Mouse (Mus musculus): ENCODE measurements around the gene Btbd3.

The Btbd3 gene

GRCm38 (mm10) chr2:138482541-138482940 is 226.2 kb downstream of the Btbd3 start:
- in situ Hi-C loops (cut with MboI; ENCODE audit: low pct_unique_long_range_greater_than_20kb in 1 of 2, low sequenced_read_pairs in 2 of 2, unreplicated experiment in 1 of 2), result no loop called here

GRCm38 (mm10) chr2:138484871-138485270 is 228.5 kb downstream of the Btbd3 start:
- in situ Hi-C loops (cut with MboI; ENCODE audit: low pct_unique_long_range_greater_than_20kb in 1 of 2, low sequenced_read_pairs in 2 of 2, unreplicated experiment in 1 of 2), result no loop called here

GRCm38 (mm10) chr2:138490688-138491405 is 234.5 kb downstream of the Btbd3 start:
- in situ Hi-C loops (cut with MboI; ENCODE audit: low pct_unique_long_range_greater_than_20kb in 1 of 2, low sequenced_read_pairs in 2 of 2, unreplicated experiment in 1 of 2), result no loop called here

- in situ Hi-C loops (cut with MboI; ENCODE audit: low pct_unique_long_range_greater_than_20kb in 1 of 2, low sequenced_read_pairs in 2 of 2, unreplicated experiment in 1 of 2), result no loop called here
Observed at GRCm38 (mm10) chr2:138492176-138492575, 235.8 kb downstream of the Btbd3 start.

- in situ Hi-C loops (cut with MboI; ENCODE audit: low pct_unique_long_range_greater_than_20kb in 1 of 2, low sequenced_read_pairs in 2 of 2, unreplicated experiment in 1 of 2), result no loop called here
Observed at GRCm38 (mm10) chr2:138503866-138504380, 247.6 kb downstream of the Btbd3 start.

- in situ Hi-C loops (cut with MboI; ENCODE audit: low pct_unique_long_range_greater_than_20kb in 1 of 2, low sequenced_read_pairs in 2 of 2, unreplicated experiment in 1 of 2), result no loop called here
Observed at GRCm38 (mm10) chr2:138515531-138515930, 259.2 kb downstream of the Btbd3 start.

GRCm38 (mm10) chr2:138528461-138528860 is 272.1 kb downstream of the Btbd3 start:
- in situ Hi-C loops (cut with MboI; ENCODE audit: low pct_unique_long_range_greater_than_20kb in 1 of 2, low sequenced_read_pairs in 2 of 2, unreplicated experiment in 1 of 2), result no loop called here

GRCm38 (mm10) chr2:138531160-138531967 is 275.0 kb downstream of the Btbd3 start:
- in situ Hi-C loops (cut with MboI; ENCODE audit: low pct_unique_long_range_greater_than_20kb in 1 of 2, low sequenced_read_pairs in 2 of 2, unreplicated experiment in 1 of 2), result no loop called here

GRCm38 (mm10) chr2:138531992-138532391 is 275.6 kb downstream of the Btbd3 start:
- in situ Hi-C loops (cut with MboI; ENCODE audit: low pct_unique_long_range_greater_than_20kb in 1 of 2, low sequenced_read_pairs in 2 of 2, unreplicated experiment in 1 of 2), result no loop called here

- in situ Hi-C loops (cut with MboI; ENCODE audit: low pct_unique_long_range_greater_than_20kb in 1 of 2, low sequenced_read_pairs in 2 of 2, unreplicated experiment in 1 of 2), result no loop called here
Observed at GRCm38 (mm10) chr2:138539655-138540054, 283.3 kb downstream of the Btbd3 start.

- in situ Hi-C loops (cut with MboI; ENCODE audit: low pct_unique_long_range_greater_than_20kb in 1 of 2, low sequenced_read_pairs in 2 of 2, unreplicated experiment in 1 of 2), result no loop called here
Observed at GRCm38 (mm10) chr2:138548990-138549389, 292.6 kb downstream of the Btbd3 start.

- in situ Hi-C loops (cut with MboI; ENCODE audit: low pct_unique_long_range_greater_than_20kb in 1 of 2, low sequenced_read_pairs in 2 of 2, unreplicated experiment in 1 of 2), result no loop called here
Observed at GRCm38 (mm10) chr2:138551516-138551915, 295.2 kb downstream of the Btbd3 start.

- in situ Hi-C loops (cut with MboI; ENCODE audit: low pct_unique_long_range_greater_than_20kb in 1 of 2, low sequenced_read_pairs in 2 of 2, unreplicated experiment in 1 of 2), result no loop called here
Observed at GRCm38 (mm10) chr2:138555106-138555862, 298.9 kb downstream of the Btbd3 start.

GRCm38 (mm10) chr2:138585930-138586329 is 329.6 kb downstream of the Btbd3 start:
- in situ Hi-C loops (cut with MboI; ENCODE audit: low pct_unique_long_range_greater_than_20kb in 1 of 2, low sequenced_read_pairs in 2 of 2, unreplicated experiment in 1 of 2), result no loop called here

GRCm38 (mm10) chr2:138587335-138587734 is 331.0 kb downstream of the Btbd3 start:
- in situ Hi-C loops (cut with MboI; ENCODE audit: low pct_unique_long_range_greater_than_20kb in 1 of 2, low sequenced_read_pairs in 2 of 2, unreplicated experiment in 1 of 2), result no loop called here

- in situ Hi-C loops (cut with MboI; ENCODE audit: low pct_unique_long_range_greater_than_20kb in 1 of 2, low sequenced_read_pairs in 2 of 2, unreplicated experiment in 1 of 2), result no loop called here
Observed at GRCm38 (mm10) chr2:138587795-138588545, 331.6 kb downstream of the Btbd3 start.

GRCm38 (mm10) chr2:138589105-138589504 is 332.7 kb downstream of the Btbd3 start:
- in situ Hi-C loops (cut with MboI; ENCODE audit: low pct_unique_long_range_greater_than_20kb in 1 of 2, low sequenced_read_pairs in 2 of 2, unreplicated experiment in 1 of 2), result no loop called here

GRCm38 (mm10) chr2:138590307-138590706 is 333.9 kb downstream of the Btbd3 start:
- in situ Hi-C loops (cut with MboI; ENCODE audit: low pct_unique_long_range_greater_than_20kb in 1 of 2, low sequenced_read_pairs in 2 of 2, unreplicated experiment in 1 of 2), result no loop called here

All from mouse embryonic stem cell (cell line).